ENCODE assay signal across 26 mouse cellular contexts in genomic region chr1:130710283-130711080, GRCm38 (mm10). TPM values are rescaled to one million over a fixed set of nuclear protein-coding genes. Genes with fewer than 3 reads are reported as not detected.
A peak's percentile ranks its signal among the peaks of the same experiment; 100 is the strongest.
DNase-seq lines count a peak whose midpoint lies in the region; TF ChIP-seq lines count a peak whose summit lies in the region.
"Had no signal": no experiment of that assay in that cellular context is flagged by ENCODE, and none has a peak within 500 bp of the region (broad histone marks: within the 10 kb centered on the region; RNA-seq: fewer than 3 reads in every experiment).

No protein-coding gene starts in this region.

- in situ Hi-C loops in CH12.LX (cut with MboI; ENCODE audit: low pct_ligation_motif_present, low pct_unique_long_range_greater_than_20kb, low sequenced_read_pairs), result loop anchor here (10.0 kb wide), 2 partner anchors 274 to 344 kb away; no protein-coding TSS in a partner anchor

- H3K4me1 ChIP-seq in CH12.LX (ENCODE audit: control insufficient read depth in 1 of 2, insufficient read depth in 2 of 2), result peaks cover 2 to 24% of the 10 kb centered on the region in 2 experiments
- H3K4me1 ChIP-seq in hindbrain, embryonic 10.5 days (replicated peaks), result peaks cover 8% of the 10 kb centered on the region; the same call in 1 of the 2 replicates
- H3K4me1 ChIP-seq: embryonic facial prominence, embryonic 13.5 days; intestine, embryonic 15.5 days had no signal

- no peaks in the 10 kb centered on the region for H3K79me2 ChIP-seq in CH12.LX (replicated peaks; ENCODE audit: control insufficient read depth, extremely low read depth, insufficient read depth, poor library complexity, severe bottlenecking)

- H3K9ac ChIP-seq in CH12.LX (ENCODE audit: insufficient read depth, low read depth), result no peak overlapping the region
- H3K9ac ChIP-seq: embryonic facial prominence, embryonic 13.5 days; forebrain, embryonic 12.5 days; heart, embryonic 13.5 days; hindbrain, embryonic 13.5 days; intestine, embryonic 15.5 days had no signal

- no peak overlapping the region for H3K4me2 ChIP-seq in CH12.LX (ENCODE audit: insufficient read depth, low read depth, poor library complexity, severe bottlenecking)
- H3K4me2 ChIP-seq: embryonic facial prominence, embryonic 13.5 days; forebrain, embryonic 12.5 days; heart, embryonic 13.5 days; hindbrain, embryonic 13.5 days; intestine, embryonic 15.5 days had no signal

- intact Hi-C loops in heart, postnatal 10 days (cut with DNase I), result no loop called here
- intact Hi-C loops in heart, postnatal 25 days (cut with DNase I), result loop anchor here (10.0 kb wide), 1 partner anchor 344 kb away; no protein-coding TSS in a partner anchor

- no peak for TF ChIP-seq EP300 in CH12.LX (IDR thresholded peaks at IDR 0.05; ENCODE audit: low read length)

- H3K27ac ChIP-seq in CH12.LX (ENCODE audit: insufficient read depth, low read depth), result no peak overlapping the region
- no peak overlapping the region for H3K27ac ChIP-seq in hindbrain, embryonic 10.5 days
- H3K27ac ChIP-seq: embryonic facial prominence, embryonic 13.5 days; forebrain, embryonic 12.5 days; heart, embryonic 13.5 days; hindbrain, embryonic 13.5 days; hindbrain, postnatal 0 days; intestine, embryonic 15.5 days had no signal

- H3K4me3 ChIP-seq in CH12.LX (replicated peaks in 1 of 3; ENCODE audit: low read depth in 2 of 3, low read length in 2 of 3, poor library complexity in 1 of 3), result no peak overlapping the region
- no peak overlapping the region for H3K4me3 ChIP-seq in hindbrain, embryonic 10.5 days
- H3K4me3 ChIP-seq: embryonic facial prominence, embryonic 13.5 days; forebrain, embryonic 12.5 days; heart, embryonic 13.5 days; hindbrain, embryonic 13.5 days; intestine, embryonic 15.5 days had no signal

- DNase-seq in heart, adult 18-20 months, result peak; percentile 62
- DNase-seq in heart, postnatal 4 days, result no peak
- DNase-seq in heart, postnatal 10 days, result peak; percentile 13 to 40
- no peak for DNase-seq in heart, postnatal 25 days (ENCODE audit: low spot score)
- peak; percentile 6 for DNase-seq in CH12.LX (ENCODE audit: extremely low read depth)
- peak; percentile 15 for DNase-seq in R1 (ENCODE audit: low read depth, low spot score)
- DNase-seq in thymus, postnatal 4 days, result no peak
- no peak for DNase-seq in hindbrain, embryonic 10.5 days (ENCODE audit: low spot score)
- DNase-seq: adrenal gland, postnatal 25 days; cerebellum, adult 18-20 months; cerebellum, adult 9-11 months; cerebellum, postnatal 36 days; gastrocnemius, postnatal 10 days; kidney, adult 2 months had no signal

- no peak for TF ChIP-seq POLR2A in CH12.LX (IDR thresholded peaks at IDR 0.05; ENCODE audit: low read depth, low read length)

- dilution Hi-C loops in CH12.LX (cut with MboI; ENCODE audit: extremely low pct_ligation_motif_present, extremely low pct_unique_long_range_greater_than_20kb, low sequenced_read_pairs), result no loop called here

- WGBS in hindbrain, embryonic 10.5 days, result 92% methylated on average over 22 of the region's 22 CpGs

- H3K27me3 ChIP-seq in CH12.LX (replicated peaks), result no peaks in the 10 kb centered on the region
- H3K27me3 ChIP-seq in hindbrain, embryonic 10.5 days (ENCODE audit: insufficient read depth, poor library complexity, severe bottlenecking), result peaks cover 14% of the 10 kb centered on the region
- H3K27me3 ChIP-seq: embryonic facial prominence, embryonic 13.5 days; forebrain, embryonic 12.5 days; hindbrain, embryonic 13.5 days; intestine, embryonic 15.5 days had no signal

- no peak for TF ChIP-seq CTCF in CH12.LX (conservative IDR thresholded peaks at IDR 0.05 in 1 of 2, IDR thresholded peaks at IDR 0.05 in 1 of 2; ENCODE audit: low read depth in 2 of 2, low read length in 2 of 2)

- no peak for TF ChIP-seq RAD21 in CH12.LX (IDR thresholded peaks at IDR 0.05; ENCODE audit: low read depth, low read length)

- no peaks in the 10 kb centered on the region for H3K9me3 ChIP-seq in CH12.LX (replicated peaks; ENCODE audit: low read length)
- H3K9me3 ChIP-seq in hindbrain, embryonic 10.5 days, result no peaks in the 10 kb centered on the region
- H3K9me3 ChIP-seq: embryonic facial prominence, embryonic 13.5 days; forebrain, embryonic 12.5 days; heart, embryonic 13.5 days; hindbrain, embryonic 13.5 days; intestine, embryonic 15.5 days had no signal

- H3K36me3 ChIP-seq in CH12.LX (replicated peaks in 1 of 2; ENCODE audit: control insufficient read depth in 1 of 2, insufficient read depth in 1 of 2, low read length in 1 of 2), result peaks cover 8 to 38% of the 10 kb centered on the region in 2 experiments
- peaks cover 15% of the 10 kb centered on the region for H3K36me3 ChIP-seq in hindbrain, embryonic 10.5 days
- H3K36me3 ChIP-seq: intestine, embryonic 15.5 days had no signal

TF ChIP-seq in CH12.LX, 34 proteins besides CTCF, POLR2A, EP300 and RAD21:
- TF ChIP-seq SIN3A (IDR thresholded peaks at IDR 0.05; ENCODE audit: low read length) (no peak), PAX5 (IDR thresholded peaks at IDR 0.05; ENCODE audit: low read length) (no peak), JUND (conservative IDR thresholded peaks at IDR 0.05; ENCODE audit: low read depth, low read length) (no peak), SMC3 (IDR thresholded peaks at IDR 0.05; ENCODE audit: low read depth, low read length) (no peak), POLR2AphosphoS2 (IDR thresholded peaks at IDR 0.05; ENCODE audit: low read depth, low read length) (no peak), UBTF (IDR thresholded peaks at IDR 0.05; ENCODE audit: low read depth, low read length) (no peak), MXI1 (IDR thresholded peaks at IDR 0.05; ENCODE audit: low read depth, low read length) (no peak), NELFE (IDR thresholded peaks at IDR 0.05; ENCODE audit: low read depth, low read length) (no peak), MAZ (IDR thresholded peaks at IDR 0.05; ENCODE audit: low read depth, low read length) (no peak), BHLHE40 (IDR thresholded peaks at IDR 0.05; ENCODE audit: low read depth, low read length) (no peak), CHD1 (IDR thresholded peaks at IDR 0.05; ENCODE audit: low read depth, low read length) (no peak), GABPA (IDR thresholded peaks at IDR 0.05; ENCODE audit: insufficient replicate concordance, low read depth, low read length) (no peak), MAX (IDR thresholded peaks at IDR 0.05; ENCODE audit: low read length) (no peak), ZC3H11A (IDR thresholded peaks at IDR 0.05; ENCODE audit: low read depth, low read length) (no peak), USF2 (conservative IDR thresholded peaks at IDR 0.05; ENCODE audit: low read depth, low read length) (no peak), ZMIZ1 (IDR thresholded peaks at IDR 0.05; ENCODE audit: low read depth, low read length) (no peak), E2F4 (IDR thresholded peaks at IDR 0.05; ENCODE audit: insufficient replicate concordance, low read depth, low read length) (no peak), ETS1 (conservative IDR thresholded peaks at IDR 0.05; ENCODE audit: low read depth, low read length) (no peak), HCFC1 (IDR thresholded peaks at IDR 0.05; ENCODE audit: low read depth, low read length) (no peak)

RNA-seq across cellular contexts. Expression of gene Gm29427, which starts 5.1 kb away (rescaled TPM):
- total RNA-seq in heart, adult 18-20 months (2021), result under 1 TPM; 0.18 to 0.27 TPM
- not detected for total RNA-seq in heart, postnatal 4 days (2021)
- total RNA-seq in heart, postnatal 10 days (2021), result not detected
- total RNA-seq in heart, postnatal 25 days (2021), result under 1 TPM in 1 of 2 experiments, not detected in 1; 0.23 TPM
- total RNA-seq in CH12.LX (2012; rRNA removed) (not detected in 2 replicates), CH12.LX (2014; rRNA removed) (not detected in 2 replicates)
- not detected in 2 replicates for polyA plus RNA-seq in CH12.LX (2012; ENCODE audit: insufficient read length, low read depth)
- polyA plus RNA-seq in hindbrain, embryonic 10.5 days (2016; fragmentation: Nextera tagmentation; extraction: Ambion mirVana), result not detected in 2 replicates
- total RNA-seq: gastrocnemius, postnatal 10 days; gastrocnemius, postnatal 4 days; hindbrain, postnatal 0 days had no signal
- polyA plus RNA-seq: activated CD4-positive, CD25-positive, alpha-beta regulatory T cell, adult 4 months; C2C12; embryonic facial prominence, embryonic 13.5 days; forebrain, embryonic 12.5 days; heart, embryonic 13.5 days; hindbrain, postnatal 0 days; intestine, embryonic 15.5 days; kidney, adult 2 months had no signal

RNA-seq across cellular contexts. Expression of gene Yod1, which starts 6.6 kb away (rescaled TPM):
- total RNA-seq in heart, adult 18-20 months (2021), result 1 to 10 TPM; 3.6 to 4.4 TPM
- 1 to 10 TPM; 6.4 to 6.5 TPM for total RNA-seq in heart, postnatal 4 days (2021)
- total RNA-seq in heart, postnatal 10 days (2021), result 1 to 10 TPM; 5.6 to 7.0 TPM
- 1 to 10 TPM; 4.6 to 5.8 TPM for total RNA-seq in heart, postnatal 25 days (2021)
- total RNA-seq in CH12.LX (2012; rRNA removed) (3.6 and 4.7 TPM in 2 replicates), CH12.LX (2014; rRNA removed) (5.4 and 6.5 TPM in 2 replicates)
- 4.5 and 5.2 TPM in 2 replicates for polyA plus RNA-seq in CH12.LX (2012; ENCODE audit: insufficient read length, low read depth)
- polyA plus RNA-seq in hindbrain, embryonic 10.5 days (2016; fragmentation: Nextera tagmentation; extraction: Ambion mirVana), result 11.4 and 13.3 TPM in 2 replicates

RNA-seq across cellular contexts. Expression of gene Pfkfb2, which starts 18.6 kb away (rescaled TPM):
- 10 to 100 TPM; 79.7 to 83.4 TPM for total RNA-seq in heart, adult 18-20 months (2021)
- total RNA-seq in heart, postnatal 4 days (2021), result 10 to 100 TPM; 25.6 to 26.0 TPM
- 10 to 100 TPM; 40.5 to 42.7 TPM for total RNA-seq in heart, postnatal 10 days (2021)
- 10 to 100 TPM; 64.4 to 69.2 TPM for total RNA-seq in heart, postnatal 25 days (2021)
- total RNA-seq in CH12.LX (2012; rRNA removed), result 4.3 and 4.4 TPM in 2 replicates
- 3.3 and 3.7 TPM in 2 replicates for total RNA-seq in CH12.LX (2014; rRNA removed)
- polyA plus RNA-seq in CH12.LX (2012; ENCODE audit: insufficient read length, low read depth), result 6.9 and 7.1 TPM in 2 replicates
- 5.3 and 6.7 TPM in 2 replicates for polyA plus RNA-seq in hindbrain, embryonic 10.5 days (2016; fragmentation: Nextera tagmentation; extraction: Ambion mirVana)

RNA-seq across cellular contexts. Expression of gene AA986860, which starts 21.3 kb away (rescaled TPM):
- under 1 TPM; 0.45 to 0.77 TPM for total RNA-seq in heart, adult 18-20 months (2021)
- under 1 TPM; 0.79 to 0.97 TPM for total RNA-seq in heart, postnatal 4 days (2021)
- total RNA-seq in heart, postnatal 10 days (2021), result under 1 TPM; 0.57 to 0.62 TPM
- total RNA-seq in heart, postnatal 25 days (2021), result under 1 TPM; 0.31 to 0.64 TPM
- total RNA-seq in CH12.LX (2012; rRNA removed) (0.08 and 0.25 TPM in 2 replicates), CH12.LX (2014; rRNA removed) (0.28 and 0.34 TPM in 2 replicates)
- 0.34 and 0.61 TPM in 2 replicates for polyA plus RNA-seq in CH12.LX (2012; ENCODE audit: insufficient read length, low read depth)
- polyA plus RNA-seq in hindbrain, embryonic 10.5 days (2016; fragmentation: Nextera tagmentation; extraction: Ambion mirVana), result 0.51 and 0.73 TPM in 2 replicates

RNA-seq across cellular contexts. Expression of gene C4bp, which starts 49.0 kb away (rescaled TPM):
- total RNA-seq in heart, adult 18-20 months (2021), result not detected
- not detected for total RNA-seq in heart, postnatal 4 days (2021)
- total RNA-seq in heart, postnatal 10 days (2021), result not detected
- not detected for total RNA-seq in heart, postnatal 25 days (2021)
- total RNA-seq in CH12.LX (2012; rRNA removed), result not detected in 2 replicates
- 0.26 TPM in 1 of 2 replicates, not detected in the other for total RNA-seq in CH12.LX (2014; rRNA removed)
- not detected in 2 replicates for polyA plus RNA-seq in CH12.LX (2012; ENCODE audit: insufficient read length, low read depth)
- not detected in 2 replicates for polyA plus RNA-seq in hindbrain, embryonic 10.5 days (2016; fragmentation: Nextera tagmentation; extraction: Ambion mirVana)
- total RNA-seq: adrenal gland, postnatal 25 days; ES-E14; heart, postnatal 36 days; hindbrain, postnatal 0 days had no signal
- polyA plus RNA-seq: activated CD4-positive, CD25-positive, alpha-beta regulatory T cell, adult 4 months; C2C12; embryonic facial prominence, embryonic 13.5 days; forebrain, embryonic 12.5 days; forebrain, embryonic 16.5 days; heart, embryonic 13.5 days; hindbrain, embryonic 13.5 days had no signal

Comparison
In these comparisons a context has a peak if more than half of its experiments do, and no peak if none do; other contexts are left out.
1. DNase-seq: peak in heart, adult 18-20 months (2 of 2), heart, postnatal 10 days (2 of 2), CH12.LX (single experiment) and R1 (single experiment); none in heart, postnatal 4 days (single experiment), heart, postnatal 25 days (single experiment), thymus, postnatal 4 days (single experiment) and hindbrain, embryonic 10.5 days (single experiment).
2. RNA of gene Pfkfb2, which starts 18.6 kb away (total RNA-seq): 79.7 to 83.4 TPM in heart, adult 18-20 months, 64.4 to 69.2 TPM in heart, postnatal 25 days, 40.5 to 42.7 TPM in heart, postnatal 10 days and 25.6 to 26.0 TPM in heart, postnatal 4 days; 3.3 to 4.4 TPM in CH12.LX; every median in the first group is over 4 times any median in the second.